Mouse (Mus musculus) forebrain, postnatal 0 days (tissue): ENCODE measurements around the gene Rbm34. TPM values are rescaled to one million over a fixed set of nuclear protein-coding genes. Genes with fewer than 3 reads are reported as not detected.

Experiments
- ATAC-seq: fragments of 200-750 bp; cut with Nextera tagmentation; 2 replicates; pipeline ENCODE4 v1.8.0; 2017; ENCODE audit warnings: mild to moderate bottlenecking, moderate library complexity
- DNase-seq: peaks from one replicate; pipeline ENCODE4 v3.0.0-alpha.2; 2015
- H3K27ac ChIP-seq: fragments of 300-500 bp; sonication (generic); 2 replicates; pipeline ENCODE4 v1.5.1; 2014; ENCODE audit warnings: low read depth, mild to moderate bottlenecking, antibody characterized with exemption, low read length, moderate library complexity, mixed read lengths
- H3K27me3 ChIP-seq: fragments of 300-500 bp; sonication (generic); 2 replicates; pipeline ENCODE4 v1.6.1; 2014; ENCODE audit warnings: mild to moderate bottlenecking, low read length, mixed read lengths; ENCODE audit not compliant: insufficient read depth
- H3K36me3 ChIP-seq: fragments of 300-500 bp; sonication (generic); 2 replicates; pipeline ENCODE4 v1.6.1; 2014; ENCODE audit warnings: mild to moderate bottlenecking, moderate library complexity; ENCODE audit not compliant: insufficient read depth
- H3K4me1 ChIP-seq: fragments of 300-500 bp; sonication (generic); 2 replicates; pipeline ENCODE4 v1.6.1; 2014; ENCODE audit warnings: antibody characterized with exemption; ENCODE audit not compliant: insufficient read depth
- H3K4me2 ChIP-seq: fragments of 300-500 bp; sonication (generic); 2 replicates; pipeline ENCODE4 v1.6.1; 2014; ENCODE audit warnings: low read depth, mild to moderate bottlenecking, moderate library complexity
- H3K4me3 ChIP-seq: fragments of 300-500 bp; sonication (generic); 2 replicates; pipeline ENCODE4 v1.5.1; 2014; ENCODE audit warnings: low read depth, low read length, mixed read lengths
- H3K9ac ChIP-seq: fragments of 300-500 bp; sonication (generic); 2 replicates; pipeline ENCODE4 v1.6.1; 2014; ENCODE audit warnings: mild to moderate bottlenecking
- H3K9me3 ChIP-seq: fragments of 300-500 bp; sonication (generic); 2 replicates; pipeline ENCODE4 v1.6.1; 2016; ENCODE audit warnings: low read length
- CTCF ChIP-seq: sonication (generic); IDR thresholded peaks from 2 replicates; pipeline ENCODE4 v1.5.1; 2016; ENCODE audit warnings: antibody characterized with exemption, control low read depth, low read depth
- WGBS: fragments of 180-500 bp; shearing (Covaris S2); extraction: QIAGEN DNeasy Blood & Tissue Kit; methylation state at CpG from one replicate; pipeline ENCODE4 v1.1.7; 2014; 5-methylcytosine and 5-hydroxymethylcytosine counted together
- polyA plus RNA-seq: library from polyadenylated mRNA; unstranded; fragments of >200 nt; fragmentation: Nextera tagmentation; extraction: Ambion mirVana; gene quantifications from 2 replicates; pipeline ENCODE4 v1.2.1, GENCODE M21; 2015
- total RNA-seq: library from RNA; depleted of rRNA; stranded (reverse); fragments of >200 nt; gene quantifications from 2 replicates; pipeline ENCODE4 v1.2.3, GENCODE M21; 2014

The Rbm34 gene
- total and polyA plus RNA-seq, 2 experiments from 2014 or later = 24.7 to 31.1 TPM

DNA sequence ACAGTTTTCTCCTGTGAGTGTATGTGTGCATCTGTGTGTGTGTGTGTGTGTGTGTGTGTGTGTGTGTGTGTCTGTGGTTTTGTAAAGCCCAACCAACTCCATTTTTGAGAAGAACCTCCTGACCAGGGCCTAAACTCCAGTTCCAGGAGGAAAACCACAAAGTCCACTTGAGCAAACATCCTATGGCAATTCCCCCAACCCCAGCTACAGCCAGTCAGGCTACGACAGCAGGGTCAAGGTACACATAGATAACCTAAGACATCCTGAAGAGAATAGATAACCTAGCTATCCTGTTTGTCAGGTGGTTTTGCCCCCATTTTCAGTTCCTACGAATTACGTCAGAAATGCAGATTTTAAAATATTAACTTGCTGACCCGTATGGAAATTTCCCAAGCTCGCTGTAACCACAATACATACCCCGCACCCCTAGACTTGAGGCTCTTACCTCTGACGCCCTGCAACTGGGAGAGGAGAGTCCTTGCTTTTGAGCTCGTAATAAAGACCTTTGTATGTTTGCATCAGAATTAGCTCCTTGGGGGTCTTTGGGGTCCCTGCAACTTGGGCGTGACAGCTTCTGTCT, 2.9 kb upstream of the Rbm34 start:
- no peak for TF ChIP-seq CTCF
- no peaks in the 10 kb centered on the region for H3K9me3 ChIP-seq
- H3K27me3 ChIP-seq = peaks cover 3% of the 10 kb centered on the region; the same call in 1 of the 2 replicates
- 72% methylated on average over 9 of the region's 9 CpGs for WGBS
- no peak for ATAC-seq
- no peaks in the 10 kb centered on the region for H3K36me3 ChIP-seq
- H3K27ac ChIP-seq = no peak overlapping the region
- no peak overlapping the region for H3K4me3 ChIP-seq
- no peaks in the 10 kb centered on the region for H3K4me1 ChIP-seq
- H3K4me2 ChIP-seq = no peak overlapping the region
- DNase-seq = no peak
- H3K9ac ChIP-seq = no peak overlapping the region

DNA sequence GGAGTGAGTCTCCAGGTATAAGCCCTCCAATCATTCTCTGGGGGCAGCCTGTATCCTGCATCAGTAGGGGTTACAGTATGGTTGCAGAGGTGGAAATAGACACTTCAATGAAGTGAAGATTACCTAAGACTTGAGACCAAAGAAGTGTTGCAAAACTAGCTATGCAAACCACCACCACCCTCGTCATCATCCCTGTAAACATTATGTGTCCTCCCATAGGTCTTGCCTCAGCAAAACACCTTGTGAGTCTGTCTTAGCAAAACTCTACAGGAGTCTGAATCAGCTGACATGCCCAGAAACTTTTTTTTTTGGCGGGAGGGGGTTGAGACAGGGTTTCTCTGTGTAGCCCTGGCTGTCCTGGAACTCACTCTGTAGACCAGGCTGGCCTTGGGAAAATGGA, 1.8 kb upstream of the Rbm34 start:
- H3K27me3 ChIP-seq = peaks cover 1% of the 10 kb centered on the region; the same call in 1 of the 2 replicates
- no peak overlapping the region for H3K9ac ChIP-seq
- H3K36me3 ChIP-seq = no peaks in the 10 kb centered on the region
- no peaks in the 10 kb centered on the region for H3K4me1 ChIP-seq
- DNase-seq = no peak
- ATAC-seq = no peak
- H3K4me3 ChIP-seq = no peak overlapping the region
- no peak overlapping the region for H3K27ac ChIP-seq
- no peak for TF ChIP-seq CTCF
- 75% methylated on average over 2 of the region's 2 CpGs for WGBS
- H3K9me3 ChIP-seq = no peaks in the 10 kb centered on the region
- H3K4me2 ChIP-seq = no peak overlapping the region

DNA sequence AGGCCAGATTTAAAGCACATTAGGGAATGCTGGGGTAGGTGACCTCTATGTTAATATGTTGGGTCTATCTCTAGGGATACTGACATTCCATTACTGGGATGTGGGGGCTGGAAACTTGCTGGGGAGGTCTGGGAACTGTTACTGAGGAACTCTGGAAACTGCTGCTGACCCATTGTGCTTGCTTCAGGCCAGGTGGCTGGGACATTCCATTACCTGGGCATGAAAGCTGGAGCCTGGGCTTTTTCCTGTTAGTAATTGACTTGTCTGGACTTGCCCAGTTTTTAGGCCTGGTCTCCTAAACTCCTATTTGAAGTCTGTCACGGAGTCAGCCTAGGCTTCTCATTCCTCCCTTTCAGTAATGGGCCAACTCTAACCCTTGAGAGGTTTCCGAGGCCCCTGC, 1.2 kb upstream of the Rbm34 start:
- Histone ChIP-seq H3K27ac (no peak overlapping the region), H3K4me1 (no peaks in the 10 kb centered on the region), H3K36me3 (0 out of 2 replicates have a peak, but pooled peaks cover 4% of the 10 kb centered on the region), H3K4me3 (no peak overlapping the region), H3K9me3 (no peaks in the 10 kb centered on the region), H3K4me2 (no peak overlapping the region), H3K27me3 (no peaks in the 10 kb centered on the region), H3K9ac (no peak overlapping the region)
- WGBS = 86% methylated on average over 2 of the region's 2 CpGs
- DNase-seq (no peak), ATAC-seq (no peak)
- no peak for TF ChIP-seq CTCF

DNA sequence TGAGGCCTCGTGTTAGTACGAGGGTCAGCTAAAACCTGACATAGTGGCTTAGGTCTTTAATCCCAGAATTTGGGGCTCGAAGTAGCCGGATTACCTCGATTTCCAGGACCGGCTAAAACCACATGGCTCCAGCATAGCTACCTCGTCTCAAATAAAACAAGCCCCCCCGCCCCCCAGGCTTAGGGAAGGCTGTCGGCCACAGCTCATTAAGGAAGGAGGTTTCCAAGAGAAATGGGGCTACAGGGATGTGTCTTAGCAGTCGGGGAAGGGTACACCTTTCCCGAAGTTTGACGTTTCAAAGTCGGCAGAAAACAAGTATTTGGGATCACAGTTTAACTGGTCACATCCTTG, 418 bp upstream of the Rbm34 start:
- H3K4me2 ChIP-seq = peak overlapping the region; percentile 74
- H3K9ac ChIP-seq = peak overlapping the region; percentile 65
- H3K27me3 ChIP-seq = no peaks in the 10 kb centered on the region
- DNase-seq = no peak
- no peaks in the 10 kb centered on the region for H3K9me3 ChIP-seq
- no peak for TF ChIP-seq CTCF
- H3K27ac ChIP-seq = peak overlapping the region; percentile 89
- H3K4me1 ChIP-seq = no peaks in the 10 kb centered on the region
- 11% methylated on average over 13 of the region's 13 CpGs for WGBS
- ATAC-seq = peak; percentile 36
- H3K36me3 ChIP-seq = peaks cover 7% of the 10 kb centered on the region; the same call in 1 of the 2 replicates
- peak overlapping the region; percentile 73 for H3K4me3 ChIP-seq

DNA sequence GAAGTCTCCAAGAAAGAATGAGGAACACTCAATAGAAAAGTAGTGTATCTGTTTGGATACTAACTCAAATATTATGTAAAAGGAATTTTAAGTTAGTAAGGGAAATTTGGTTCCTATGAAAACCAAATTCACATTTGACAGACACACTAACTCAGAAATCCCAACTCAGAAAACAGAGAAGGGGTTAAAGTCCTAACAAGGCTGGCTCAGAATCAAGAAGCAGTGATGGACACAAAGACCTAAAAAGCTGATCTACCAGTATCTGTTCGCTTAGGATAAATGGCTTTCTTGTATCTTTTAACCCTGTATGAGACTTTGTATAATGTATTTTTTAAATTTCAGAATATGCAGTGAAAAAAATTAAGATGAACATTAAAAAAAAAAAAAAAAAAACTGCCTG, 1.3 kb downstream of the Rbm34 start:
- 90% methylated on average over 1 of the region's 1 CpGs for WGBS
- no peak for DNase-seq
- no peak overlapping the region for H3K4me2 ChIP-seq

DNA sequence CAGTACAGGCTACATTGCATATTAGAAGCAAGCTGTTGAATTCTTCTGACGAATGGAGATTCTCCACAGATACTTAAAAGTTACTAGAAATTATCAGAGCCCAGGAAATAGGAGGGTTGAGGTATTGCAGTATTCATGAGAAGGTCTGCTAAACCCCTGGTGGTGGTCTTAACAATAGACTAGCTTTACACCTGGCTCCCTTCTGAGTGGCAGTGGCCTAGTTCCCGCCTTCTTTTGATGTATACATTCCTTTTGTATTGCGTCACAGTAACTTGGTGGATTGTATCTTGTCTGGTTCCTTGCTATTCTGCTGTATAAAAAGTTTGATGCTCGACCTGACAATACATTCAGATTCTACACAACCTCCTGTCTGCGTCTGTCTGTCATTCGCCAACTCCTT, 2.8 kb downstream of the Rbm34 start:
- no peak for TF ChIP-seq CTCF
- Histone ChIP-seq H3K4me1 (no peaks in the 10 kb centered on the region), H3K9ac (no peak overlapping the region), H3K9me3 (no peaks in the 10 kb centered on the region), H3K4me3 (no peak overlapping the region), H3K27me3 (no peaks in the 10 kb centered on the region), H3K36me3 (peaks cover 13% of the 10 kb centered on the region), H3K4me2 (no peak overlapping the region), H3K27ac (no peak overlapping the region)
- ATAC-seq = no peak
- no peak for DNase-seq
- 94% methylated on average over 6 of the region's 6 CpGs for WGBS

More for the DNA sequence above, 1.3 kb downstream of the Rbm34 start:
- Histone ChIP-seq H3K4me1 (no peaks in the 10 kb centered on the region), H3K9ac (no peak overlapping the region), H3K27me3 (no peaks in the 10 kb centered on the region), H3K27ac (no peak overlapping the region), H3K9me3 (no peaks in the 10 kb centered on the region), H3K4me3 (no peak overlapping the region), H3K36me3 (peaks cover 9% of the 10 kb centered on the region; the same call in 1 of the 2 replicates)
- TF ChIP-seq CTCF = no peak
- ATAC-seq = no peak

DNA sequence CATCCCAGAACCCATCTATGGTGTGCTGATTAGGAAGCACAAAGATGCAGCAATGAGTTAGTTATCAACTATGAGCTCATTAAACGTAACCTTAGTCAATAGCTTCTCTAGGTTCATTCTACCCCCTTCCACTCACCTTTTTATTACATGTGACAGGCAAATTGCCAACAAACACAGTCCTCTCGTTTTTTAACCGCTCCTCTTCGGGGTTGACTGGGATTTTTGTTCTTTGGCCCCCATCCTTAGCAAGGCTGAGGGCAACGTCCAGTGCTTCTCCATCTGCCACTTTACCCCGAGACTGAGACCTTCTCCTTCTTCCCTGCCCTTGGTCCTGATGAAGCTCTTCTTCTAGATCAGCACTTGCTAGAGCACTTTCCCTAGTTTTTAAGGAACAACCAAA, 5.6 kb downstream of the Rbm34 start:
- Histone ChIP-seq H3K27ac (no peak overlapping the region), H3K36me3 (peaks cover 33% of the 10 kb centered on the region), H3K27me3 (no peaks in the 10 kb centered on the region), H3K9ac (no peak overlapping the region), H3K9me3 (no peaks in the 10 kb centered on the region), H3K4me3 (no peak overlapping the region), H3K4me2 (no peak overlapping the region), H3K4me1 (no peaks in the 10 kb centered on the region)
- no peak for TF ChIP-seq CTCF
- DNase-seq = no peak
- ATAC-seq = no peak
- WGBS = 82% methylated on average over 6 of the region's 6 CpGs
